Mouse (Mus musculus) thymus, adult 2 months (tissue): ENCODE results near the gene Adcy6. TPM values are rescaled to one million over a fixed set of nuclear protein-coding genes. Genes with fewer than 3 reads are reported as not detected.

Source experiments
- DNase-seq: peaks from one replicate; pipeline ENCODE4 v3.0.0; 2021
- H3K27ac ChIP-seq: fragments of 200-500 bp; 2 replicates; pipeline ENCODE4 v1.5.1; 2012; ENCODE audit warnings: low read length, control low read depth; ENCODE audit not compliant: control insufficient read depth, insufficient read depth
- H3K27me3 ChIP-seq: fragments of 200-500 bp; 2 replicates; pipeline ENCODE4 v1.6.1; 2012; ENCODE audit warnings: mild to moderate bottlenecking, low read length, moderate library complexity, mixed read lengths; ENCODE audit not compliant: control insufficient read depth, insufficient read depth
- H3K36me3 ChIP-seq: fragments of 200-500 bp; 2 replicates; pipeline ENCODE4 v1.6.1; 2012; ENCODE audit warnings: mild to moderate bottlenecking, low read length, moderate library complexity; ENCODE audit not compliant: control insufficient read depth, insufficient read depth
- H3K4me1 ChIP-seq: fragments of 200-500 bp; replicated peaks from 2 replicates; pipeline ENCODE4 v1.6.1; 2012; ENCODE audit warnings: low read length; ENCODE audit not compliant: control insufficient read depth, insufficient read depth
- H3K4me3 ChIP-seq: fragments of 200-500 bp; 2 replicates; pipeline ENCODE4 v1.5.1; 2012; ENCODE audit warnings: mild to moderate bottlenecking, low read length, control low read depth, moderate library complexity; ENCODE audit not compliant: control insufficient read depth, insufficient read depth
- CTCF ChIP-seq: fragments of 200-500 bp; IDR thresholded peaks from 2 replicates; pipeline ENCODE4 v1.5.1; 2012; ENCODE audit warnings: mild to moderate bottlenecking, control low read depth, low read length, moderate library complexity, borderline replicate concordance; ENCODE audit not compliant: control insufficient read depth, poor library complexity, insufficient read depth; ENCODE audit errors: extremely low read depth
- POLR2A ChIP-seq: fragments of 200-500 bp; IDR thresholded peaks from 2 replicates; pipeline ENCODE4 v1.6.1; 2012; ENCODE audit warnings: mild to moderate bottlenecking, low read length, control low read depth, moderate library complexity; ENCODE audit not compliant: control insufficient read depth, poor library complexity, insufficient read depth; ENCODE audit errors: extremely low read depth
- WGBS: fragments of 180-500 bp; shearing (Covaris S2); methylation state at CpG from one replicate; pipeline ENCODE4 v1.1.7; 2018; 5-methylcytosine and 5-hydroxymethylcytosine counted together
- polyA plus RNA-seq: library from polyadenylated mRNA; depleted of rRNA; stranded (reverse); fragments of >200 nt; gene quantifications from 2 replicates; pipeline ENCODE4 v1.2.3, GENCODE M21; 2012

Gene Adcy6
- polyA plus RNA-seq, 1 experiment = 230 TPM

DNA sequence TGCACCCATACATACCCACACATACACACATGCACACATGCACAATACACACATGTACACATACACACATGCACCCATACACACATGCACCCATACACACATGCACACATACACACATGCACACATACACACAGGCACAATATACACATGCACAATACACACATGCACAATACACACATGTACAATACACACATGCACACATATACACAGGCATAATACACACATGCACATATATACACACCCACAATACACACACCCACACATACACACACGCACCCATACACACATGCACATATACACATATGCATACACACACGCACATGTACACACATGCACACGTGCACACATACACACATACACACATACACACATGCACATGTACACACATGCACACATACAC is 2.4 kb upstream of the Adcy6 start:
- peaks cover 24% of the 10 kb centered on the region for H3K4me1 ChIP-seq
- DNase-seq = no peak
- H3K27ac ChIP-seq = no peak overlapping the region
- no peaks in the 10 kb centered on the region for H3K36me3 ChIP-seq
- no peaks in the 10 kb centered on the region for H3K27me3 ChIP-seq
- TF ChIP-seq CTCF (no peak), POLR2A (no peak)
- H3K4me3 ChIP-seq = no peak overlapping the region
- 97% methylated on average over 3 of the region's 3 CpGs for WGBS

DNA sequence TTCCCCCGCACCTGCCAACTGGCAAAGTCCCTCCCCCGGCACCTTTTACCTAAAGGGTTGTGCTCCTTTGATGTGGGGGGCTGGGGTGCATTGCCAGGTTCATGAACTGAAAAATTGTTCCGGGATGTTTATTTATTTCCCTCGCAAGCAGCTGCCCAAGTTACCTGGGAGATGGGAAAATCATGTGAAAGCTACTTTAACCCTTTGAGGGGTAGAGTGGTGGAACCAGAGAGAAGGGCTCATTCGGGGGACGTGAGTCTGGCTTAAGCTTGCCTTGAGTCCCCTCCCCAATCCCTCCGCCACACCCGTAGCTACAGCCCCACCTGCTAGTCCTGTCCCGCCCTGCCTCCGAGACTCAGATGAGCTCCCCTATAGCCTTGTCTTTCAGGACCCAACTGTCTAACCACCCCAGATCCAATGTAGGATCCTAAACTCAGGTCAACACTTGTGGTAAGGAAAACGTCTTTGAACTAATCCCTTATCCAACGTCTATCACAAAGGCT is 306 bp upstream of the Adcy6 start:
- 4% methylated on average over 12 of the region's 12 CpGs for WGBS
- peaks cover 25% of the 10 kb centered on the region for H3K4me1 ChIP-seq
- peak overlapping the region; percentile 45 for H3K27ac ChIP-seq

DNA sequence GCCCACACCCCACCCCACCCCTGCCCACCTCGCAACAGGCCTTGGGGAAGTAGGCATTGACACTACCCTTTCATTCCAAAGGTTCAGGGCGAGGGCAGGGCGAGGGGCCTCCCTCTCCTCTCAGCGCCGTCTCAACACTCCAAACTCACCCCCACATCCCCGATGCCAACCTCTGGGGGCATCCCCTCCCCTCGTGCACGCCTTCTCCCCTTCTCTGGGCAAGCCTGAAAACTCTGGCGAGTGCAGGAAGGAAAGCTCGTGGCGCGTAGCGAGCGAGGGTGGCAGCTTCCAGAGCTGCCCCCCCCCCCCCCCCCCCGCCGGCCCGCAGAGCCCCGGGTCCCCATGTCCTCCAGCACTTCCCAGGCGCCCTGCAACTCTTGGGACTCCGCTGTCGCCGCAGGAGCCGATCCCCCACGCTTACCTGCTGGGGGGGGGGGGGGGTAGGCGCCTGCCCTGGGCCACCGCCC is 1.1 kb downstream of the Adcy6 start:
- 0% methylated on average over 17 of the region's 26 CpGs for WGBS
- no peaks in the 10 kb centered on the region for H3K27me3 ChIP-seq
- peaks cover 28% of the 10 kb centered on the region for H3K4me1 ChIP-seq
- no peak for TF ChIP-seq CTCF
- TF ChIP-seq POLR2A = no peak
- peaks cover 7% of the 10 kb centered on the region for H3K36me3 ChIP-seq
- peak; percentile 51 for DNase-seq
- H3K4me3 ChIP-seq = peak overlapping the region; percentile 64
- H3K27ac ChIP-seq = no peak overlapping the region; the same call in 1 of the 2 replicates

More for the DNA sequence above, 306 bp upstream of the Adcy6 start:
- Histone ChIP-seq H3K4me3 (peak overlapping the region; percentile 64), H3K36me3 (no peaks in the 10 kb centered on the region), H3K27me3 (no peaks in the 10 kb centered on the region)
- TF ChIP-seq POLR2A (0 out of 2 replicates have a peak, but pooled peaks have one; percentile 6), CTCF (no peak)
- peak; percentile 71 for DNase-seq

DNA sequence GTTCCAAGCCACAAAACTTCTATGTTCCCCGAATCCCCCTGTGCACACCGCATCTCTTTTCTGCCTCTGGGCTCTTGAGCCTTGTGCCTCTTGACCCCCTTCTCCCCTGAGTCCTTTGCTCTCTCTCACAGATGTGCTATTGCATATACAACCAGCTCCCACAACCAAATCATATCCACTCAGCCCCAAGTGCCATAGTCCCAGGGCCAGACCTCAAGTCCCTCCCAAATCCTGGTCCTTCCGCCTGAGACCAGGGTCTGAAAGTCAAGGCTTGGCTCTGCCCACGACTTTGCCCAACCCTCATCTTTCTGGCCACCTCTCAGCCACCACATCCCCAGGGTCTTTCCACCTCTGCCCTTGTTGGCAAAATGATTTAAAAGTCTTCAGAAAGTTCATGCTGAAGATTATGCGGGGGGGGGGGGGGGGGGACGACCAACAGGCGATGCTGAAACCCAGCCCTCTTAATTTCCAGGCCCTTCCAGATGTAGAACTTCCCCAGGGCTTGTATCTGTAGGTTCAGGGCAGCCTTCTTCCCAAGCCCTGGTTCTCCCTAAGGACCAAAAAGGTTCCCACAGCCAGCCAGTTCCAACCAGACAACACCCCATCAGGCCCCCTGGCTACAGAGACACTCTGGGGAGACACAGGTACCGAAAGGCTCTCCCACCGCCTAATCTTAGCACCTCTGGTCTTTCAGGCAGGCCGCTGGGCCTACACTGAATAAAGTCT is 1.7 kb downstream of the Adcy6 start:
- Histone ChIP-seq H3K36me3 (peaks cover 12% of the 10 kb centered on the region), H3K27me3 (no peaks in the 10 kb centered on the region), H3K4me3 (peak overlapping the region; percentile 64), H3K4me1 (peaks cover 34% of the 10 kb centered on the region), H3K27ac (no peak overlapping the region; the same call in 1 of the 2 replicates)
- no peak for DNase-seq
- WGBS = 42% methylated on average over 10 of the region's 10 CpGs
- TF ChIP-seq CTCF = no peak
- TF ChIP-seq POLR2A = no peak

DNA sequence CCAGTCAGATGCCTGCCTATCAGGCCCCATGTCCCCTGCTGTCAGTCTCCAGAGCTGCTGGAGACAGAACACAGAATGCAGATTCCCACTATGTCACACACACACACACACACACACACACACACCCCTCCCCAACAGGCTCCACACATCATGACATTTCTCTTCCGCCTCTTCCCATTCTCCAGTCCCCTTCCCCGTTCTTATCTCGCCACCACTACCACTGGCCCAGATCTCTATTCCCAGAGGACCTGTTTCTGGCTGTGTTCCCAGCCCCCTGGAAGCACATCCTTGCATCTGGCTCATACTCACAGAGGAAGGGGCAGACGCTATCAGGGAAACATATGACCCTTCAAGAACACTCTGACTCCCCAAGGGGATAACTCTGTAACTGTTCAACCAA is 2.3 kb downstream of the Adcy6 start:
- Histone ChIP-seq H3K4me3 (no peak overlapping the region), H3K27ac (no peak overlapping the region), H3K36me3 (peaks cover 15% of the 10 kb centered on the region), H3K4me1 (peaks cover 40% of the 10 kb centered on the region), H3K27me3 (no peaks in the 10 kb centered on the region)
- TF ChIP-seq POLR2A (no peak), CTCF (no peak)
- 93% methylated on average over 4 of the region's 4 CpGs for WGBS
- DNase-seq = no peak

DNA sequence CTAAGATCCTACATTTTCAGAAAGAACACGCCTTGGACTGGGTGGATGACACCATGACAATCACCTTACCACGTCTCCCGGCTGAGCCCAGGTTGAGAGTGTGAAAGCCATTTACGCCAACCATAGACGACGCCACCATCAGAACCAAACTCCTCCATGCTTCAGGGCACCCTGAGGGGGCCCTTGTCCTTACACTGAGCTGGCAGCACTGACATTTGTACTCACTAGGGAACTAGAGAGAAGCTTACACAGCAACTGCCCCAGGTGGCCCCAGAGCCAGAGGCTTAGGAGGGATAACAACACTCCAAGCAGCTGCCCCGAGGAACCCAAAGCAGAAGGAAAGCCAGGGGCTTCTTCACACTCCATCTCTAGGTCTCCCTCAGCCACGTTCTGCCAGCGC is 3.1 kb downstream of the Adcy6 start:
- 91% methylated on average over 9 of the region's 9 CpGs for WGBS
- TF ChIP-seq CTCF (no peak), POLR2A (no peak)
- no peak for DNase-seq
- Histone ChIP-seq H3K27me3 (no peaks in the 10 kb centered on the region), H3K4me1 (peaks cover 45% of the 10 kb centered on the region), H3K27ac (no peak overlapping the region), H3K36me3 (peaks cover 15% of the 10 kb centered on the region), H3K4me3 (no peak overlapping the region)

DNA sequence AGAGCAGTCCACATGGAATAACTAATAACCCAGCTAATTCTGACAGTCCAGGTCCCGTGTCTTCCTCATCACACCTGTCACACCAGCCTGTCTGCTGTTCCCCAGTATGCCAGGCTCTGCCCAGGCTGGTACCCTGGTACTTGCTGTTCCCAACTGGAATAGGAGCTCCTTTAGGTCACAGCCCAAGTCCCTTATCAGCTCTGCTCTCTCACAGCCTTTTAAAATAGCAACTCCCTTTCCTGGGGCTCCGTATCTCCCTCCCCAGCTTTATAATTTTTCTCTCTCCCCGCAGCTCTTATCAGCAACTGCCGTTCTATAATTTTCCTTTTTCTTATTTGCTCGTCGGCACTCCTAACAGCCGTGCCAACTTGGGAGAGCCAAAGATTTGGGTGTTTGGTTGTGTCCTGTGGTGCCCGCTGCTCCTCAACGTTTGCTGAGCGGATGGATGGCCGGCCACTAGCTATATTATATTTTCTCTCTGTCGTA is 3.8 kb downstream of the Adcy6 start:
- Histone ChIP-seq H3K27ac (no peak overlapping the region), H3K27me3 (no peaks in the 10 kb centered on the region), H3K4me3 (no peak overlapping the region), H3K4me1 (peaks cover 47% of the 10 kb centered on the region), H3K36me3 (peaks cover 15% of the 10 kb centered on the region)
- whole genome bisulfite sequencing = 95% methylated on average over 12 of the region's 12 CpGs
- TF ChIP-seq CTCF (no peak), POLR2A (no peak)
- no peak for DNase-seq
